Mouse (Mus musculus) spleen, adult 18-20 months (tissue): ENCODE data around the gene Gopc.

Source experiments
- DNase-seq, 2 experiments: peaks; one replicate each; pipeline ENCODE4 v3.0.0; 2022; ENCODE audit warnings: mixed read lengths in 2 of 2

Gopc gene

DNA sequence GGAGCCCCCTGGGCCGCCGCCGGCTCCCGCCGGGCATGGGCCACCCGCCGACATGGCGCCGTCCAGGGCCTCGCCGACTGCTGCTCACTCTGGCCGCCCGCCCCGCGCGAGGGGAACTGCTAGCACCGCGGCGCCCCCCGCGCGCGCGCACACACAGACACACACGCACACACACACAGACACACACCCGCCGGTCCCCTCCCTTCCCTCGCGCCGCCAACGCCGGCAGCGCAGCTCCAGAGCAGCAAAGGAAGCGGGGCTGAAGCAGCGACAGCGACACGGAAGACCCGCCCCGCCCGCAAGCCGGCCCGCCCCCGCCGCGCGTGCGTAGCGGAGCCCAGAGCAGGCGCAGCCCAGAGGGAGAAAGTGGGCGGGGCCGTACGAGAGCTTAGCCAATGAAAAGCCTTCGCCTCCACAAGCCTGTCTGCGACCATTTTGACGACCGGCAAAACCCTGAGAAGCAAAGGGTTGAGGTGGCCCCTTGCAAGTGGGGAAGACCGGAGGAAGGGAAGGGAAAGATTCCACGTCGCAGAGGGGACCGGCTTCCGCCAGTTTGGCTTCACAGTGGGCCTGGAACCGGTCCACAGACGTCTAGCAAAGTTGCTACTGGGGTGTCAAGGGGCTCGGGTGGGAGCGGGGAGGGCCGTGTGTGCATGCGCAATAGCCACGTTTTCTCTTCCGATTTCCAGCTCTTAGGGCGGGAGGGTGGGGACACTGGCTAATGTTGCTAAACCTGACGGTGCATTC, at the start of gene Gopc:
Gopc (minus strand) TSS at position 280 of the 747 bp plus-strand sequence.
- DNase-seq: peak; percentile 93 to 96

GRCm38 (mm10) chr10:52430953-52431352, 49.0 kb upstream of the Gopc start:
- DNase-seq: no peak

GRCm38 (mm10) chr10:52427634-52428415, 45.9 kb upstream of the Gopc start:
- no peak for DNase-seq

GRCm38 (mm10) chr10:52426314-52426980, 44.5 kb upstream of the Gopc start:
- DNase-seq: no peak

DNA sequence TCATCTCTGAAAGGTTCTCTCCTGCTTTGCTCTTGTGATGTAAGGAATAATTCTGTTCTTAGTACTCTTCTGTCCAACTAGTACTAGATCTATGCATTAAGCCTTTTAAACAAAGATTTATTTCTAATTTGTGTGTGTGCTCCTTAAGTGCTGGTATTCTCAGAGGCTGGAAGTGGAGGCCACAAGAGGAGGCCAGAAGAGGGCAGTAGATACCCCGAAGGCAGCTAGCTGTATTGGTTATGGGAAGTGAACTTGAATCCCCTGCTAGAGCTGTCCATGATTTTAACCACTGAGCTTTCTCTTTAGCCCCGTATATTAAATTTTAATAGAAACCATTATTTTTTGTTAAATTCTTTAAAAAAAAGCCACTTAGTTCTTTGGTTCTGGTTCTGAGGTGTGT, 41.2 kb upstream of the Gopc start:
- peak in 1 of 2 experiments; percentile 27 for DNase-seq

DNA sequence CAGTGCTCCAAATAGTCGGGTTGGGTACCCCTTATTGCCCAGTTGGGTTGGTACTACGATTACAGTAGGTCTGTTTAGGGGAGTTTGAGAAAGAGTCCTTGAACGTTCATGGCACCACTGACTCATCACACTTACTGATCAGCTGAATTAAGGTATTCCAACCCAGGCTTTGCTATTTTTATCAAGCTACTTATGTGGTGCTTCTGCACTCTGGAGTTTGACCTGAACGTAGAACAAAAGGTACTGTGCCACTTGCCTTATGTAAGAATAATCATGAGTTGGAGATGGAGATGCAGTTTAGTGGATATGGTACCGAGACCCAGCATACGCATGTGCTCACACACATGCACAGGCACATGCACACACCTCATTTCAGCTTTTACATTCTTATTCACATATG, 39.8 kb upstream of the Gopc start:
- no peak for DNase-seq

DNA sequence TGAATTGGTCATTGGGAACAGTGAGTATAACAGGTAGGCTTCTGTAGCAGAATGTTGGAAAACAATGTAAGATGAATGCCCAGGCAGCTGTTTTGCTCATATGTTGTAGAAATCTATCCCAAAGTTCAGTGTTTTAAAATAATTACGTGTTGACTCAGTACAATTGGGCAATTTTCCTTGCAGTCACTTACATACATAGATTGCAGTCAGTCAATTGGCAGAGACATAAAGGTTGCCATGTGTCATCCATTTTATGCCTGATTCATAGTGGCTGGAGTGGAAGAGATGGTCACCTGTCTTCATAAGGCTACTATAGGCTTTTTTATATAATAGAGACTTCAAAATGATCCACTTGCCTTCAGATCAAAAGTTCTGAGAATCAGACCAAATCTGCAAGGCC, 38.6 kb upstream of the Gopc start:
- DNase-seq: no peak

- no peak for DNase-seq
Observed at GRCm38 (mm10) chr10:52419402-52419801, 37.5 kb upstream of the Gopc start.

GRCm38 (mm10) chr10:52418931-52419330, 37.0 kb upstream of the Gopc start:
- DNase-seq: no peak

DNA sequence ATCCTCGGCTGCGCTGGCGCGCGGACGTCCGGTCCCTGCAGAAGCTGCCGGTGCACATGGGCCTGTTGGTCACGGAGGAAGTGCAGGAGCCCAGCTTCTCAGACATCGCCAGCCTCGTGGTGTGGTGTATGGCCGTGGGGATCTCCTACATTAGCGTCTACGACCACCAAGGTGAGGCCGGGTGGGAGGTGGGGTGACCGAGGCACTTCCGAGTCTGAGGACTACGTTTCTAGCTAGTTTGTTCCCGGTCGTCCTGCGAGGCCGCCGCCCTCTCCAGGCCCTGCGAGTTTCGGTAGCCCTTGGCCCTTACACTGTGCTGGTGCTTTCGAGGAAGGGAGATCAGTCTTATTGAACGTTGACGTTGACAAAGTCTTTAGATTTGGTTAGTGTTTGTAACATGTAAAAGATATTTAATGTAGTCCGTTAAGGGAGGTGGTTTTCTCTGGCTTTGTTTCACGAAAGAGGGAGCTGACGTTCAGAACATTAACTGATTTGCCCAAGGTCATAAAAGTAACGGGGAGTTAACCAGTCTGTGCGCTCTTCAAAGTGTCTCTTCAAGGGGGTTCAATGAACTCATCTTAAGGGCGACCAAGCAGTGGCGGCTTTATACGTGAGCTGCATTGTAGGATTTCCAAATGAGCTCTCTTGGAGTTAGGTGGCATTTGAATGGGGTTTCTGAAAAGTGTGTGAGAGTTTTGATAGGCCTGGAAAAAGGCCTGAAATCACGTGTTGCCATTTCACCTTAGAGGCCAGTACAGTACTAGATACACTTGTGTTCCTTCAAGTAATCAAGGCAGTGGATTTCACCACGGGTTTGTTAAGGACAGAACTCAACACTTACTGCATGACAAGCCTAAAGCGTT, 36.3 kb upstream of the Gopc start:
- DNase-seq: peak in 1 of 2 experiments; percentile 36

GRCm38 (mm10) chr10:52417299-52417997, 35.5 kb upstream of the Gopc start, which contains the start of gene Nus1:
TSS of gene Nus1 (plus strand) at chr10:52417547.
- peak; percentile 89 to 93 for DNase-seq

- DNase-seq: no peak
Observed at GRCm38 (mm10) chr10:52416458-52416857, 34.5 kb upstream of the Gopc start.

DNA sequence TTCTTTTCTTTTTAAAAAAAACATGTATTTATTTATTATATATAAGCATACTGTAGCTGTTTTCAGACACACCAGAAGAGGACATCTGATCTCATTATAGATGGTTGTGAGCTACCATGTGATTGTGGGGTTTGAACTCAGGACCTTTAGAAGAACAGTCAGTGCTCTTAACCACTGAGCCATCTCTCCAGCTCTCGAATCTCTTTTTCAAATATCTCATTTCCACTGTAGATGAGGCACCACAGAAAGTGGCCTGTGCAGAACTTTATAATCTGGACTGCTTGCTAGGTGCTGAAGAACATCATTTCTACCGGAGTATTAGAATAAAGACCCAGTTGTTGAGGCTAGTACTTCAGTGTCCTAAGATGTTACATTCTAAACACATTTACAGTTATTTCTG, 33.1 kb upstream of the Gopc start:
- no peak for DNase-seq

- DNase-seq: no peak
Observed at GRCm38 (mm10) chr10:52407526-52407925, 25.6 kb upstream of the Gopc start.

DNA sequence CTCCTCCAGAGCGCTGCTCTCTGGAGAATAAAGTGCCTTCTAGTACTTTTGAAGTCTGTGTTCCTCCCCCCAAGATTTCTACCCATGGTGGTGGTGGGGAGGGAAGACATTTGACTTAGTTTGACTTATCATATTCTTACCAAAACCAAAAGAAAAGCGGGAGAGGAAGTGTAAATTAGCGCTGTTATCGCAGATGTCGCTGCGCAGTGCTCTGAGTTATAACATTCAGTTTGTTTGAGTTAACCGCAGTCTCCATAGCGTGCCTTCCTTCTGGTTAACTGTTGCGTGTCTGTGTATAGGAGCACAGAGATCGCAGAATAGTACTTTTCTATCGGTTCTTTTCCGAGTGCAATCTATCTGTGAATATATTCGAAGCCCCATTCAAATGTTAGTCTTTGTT, 23.2 kb upstream of the Gopc start:
- no peak for DNase-seq

DNA sequence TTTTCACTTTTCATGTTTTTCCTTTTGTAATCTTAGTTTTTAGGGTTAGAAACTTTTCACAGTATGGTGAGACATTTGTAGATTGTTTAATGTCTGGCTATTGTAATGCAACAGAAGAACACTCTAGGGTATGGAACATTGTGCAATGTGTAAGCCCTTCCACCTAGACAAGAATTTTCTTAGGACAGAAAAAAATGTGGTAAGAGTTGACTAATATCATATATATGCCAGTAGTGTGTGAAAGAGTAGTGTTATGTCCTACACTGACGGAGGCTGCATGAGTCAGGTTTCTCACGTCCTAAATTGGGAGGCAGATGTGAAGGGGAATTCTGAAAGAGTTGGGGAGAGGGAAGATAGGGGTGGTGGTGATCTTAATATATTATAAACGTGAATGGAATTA, 17.8 kb upstream of the Gopc start:
- DNase-seq: no peak

- no peak for DNase-seq
Observed at GRCm38 (mm10) chr10:52398715-52399114, 16.8 kb upstream of the Gopc start.

- DNase-seq: no peak
Observed at GRCm38 (mm10) chr10:52396647-52397046, 14.7 kb upstream of the Gopc start.

- no peak for DNase-seq
Observed at GRCm38 (mm10) chr10:52391208-52391607, 9.3 kb upstream of the Gopc start.

GRCm38 (mm10) chr10:52389438-52389837, 7.5 kb upstream of the Gopc start:
- DNase-seq: no peak

GRCm38 (mm10) chr10:52388922-52389430, 7.1 kb upstream of the Gopc start, which contains the start of gene Nepn:
TSS of gene Nepn (plus strand) at chr10:52388972.
- DNase-seq: no peak

GRCm38 (mm10) chr10:52387192-52387591, 5.3 kb upstream of the Gopc start:
- no peak for DNase-seq
